Mouse (Mus musculus): ENCODE measurements around the gene Cd300lb.

- TF ChIP-seq CTCF (IDR thresholded peaks at IDR 0.05) (peak; percentile 70), EP300 (IDR thresholded peaks at IDR 0.05) (no peak)
Observed at GRCm38 (mm10) chr11:114880589-114880988, 53.6 kb downstream of the Cd300lb start.
